Mouse (Mus musculus): ENCODE measurements around the gene Nrp2. TPM values are rescaled to one million over a fixed set of nuclear protein-coding genes. Genes with fewer than 3 reads are reported as not detected.

The Nrp2 gene
- polyA plus RNA-seq, 1 experiment from 2014 or later, result 43.8 TPM

DNA sequence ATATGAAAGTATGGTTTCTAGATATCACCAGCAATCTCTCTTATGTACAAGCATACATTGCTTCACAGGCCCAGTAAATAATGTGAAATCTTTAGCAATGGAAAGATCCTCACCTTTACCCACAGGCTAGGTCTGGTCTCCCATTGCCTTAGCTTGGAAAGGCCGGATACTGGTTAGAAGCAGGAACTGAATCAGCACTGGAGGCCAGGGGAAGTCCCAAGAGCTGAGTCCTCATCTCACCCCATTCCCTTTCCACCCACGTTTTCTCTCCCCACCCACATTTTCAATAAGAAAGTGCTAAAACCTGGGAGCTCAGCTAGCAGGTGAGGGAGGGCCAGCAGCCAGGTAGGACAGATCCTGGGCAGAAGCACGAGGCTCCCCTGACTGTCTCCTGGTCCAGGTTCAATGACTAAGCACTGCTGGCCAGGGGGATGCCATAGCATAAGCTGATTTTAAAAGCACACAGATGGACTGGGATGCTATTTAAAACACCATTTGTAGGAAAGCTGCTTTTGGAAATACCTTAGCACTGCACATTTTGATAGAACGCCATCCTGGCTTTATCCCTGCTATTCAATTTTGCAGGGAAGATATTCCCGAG lies 47.4 kb downstream of the Nrp2 start:
- ATAC-seq (ENCODE audit: low FRiP score), result no peak
- H3K9me3 ChIP-seq (replicated peaks), result no peaks in the 10 kb centered on the region
- H3K9ac ChIP-seq, result no peak overlapping the region
- peaks cover 18% of the 10 kb centered on the region for H3K36me3 ChIP-seq
- WGBS, result 83% methylated on average over 5 of the region's 5 CpGs
- no peak overlapping the region for H3K4me2 ChIP-seq (replicated peaks)
- H3K27me3 ChIP-seq, result peaks cover 13% of the 10 kb centered on the region
- H3K4me1 ChIP-seq, result peaks cover 45% of the 10 kb centered on the region
- H3K27ac ChIP-seq, result no peak overlapping the region
- H3K4me3 ChIP-seq, result no peak overlapping the region

DNA sequence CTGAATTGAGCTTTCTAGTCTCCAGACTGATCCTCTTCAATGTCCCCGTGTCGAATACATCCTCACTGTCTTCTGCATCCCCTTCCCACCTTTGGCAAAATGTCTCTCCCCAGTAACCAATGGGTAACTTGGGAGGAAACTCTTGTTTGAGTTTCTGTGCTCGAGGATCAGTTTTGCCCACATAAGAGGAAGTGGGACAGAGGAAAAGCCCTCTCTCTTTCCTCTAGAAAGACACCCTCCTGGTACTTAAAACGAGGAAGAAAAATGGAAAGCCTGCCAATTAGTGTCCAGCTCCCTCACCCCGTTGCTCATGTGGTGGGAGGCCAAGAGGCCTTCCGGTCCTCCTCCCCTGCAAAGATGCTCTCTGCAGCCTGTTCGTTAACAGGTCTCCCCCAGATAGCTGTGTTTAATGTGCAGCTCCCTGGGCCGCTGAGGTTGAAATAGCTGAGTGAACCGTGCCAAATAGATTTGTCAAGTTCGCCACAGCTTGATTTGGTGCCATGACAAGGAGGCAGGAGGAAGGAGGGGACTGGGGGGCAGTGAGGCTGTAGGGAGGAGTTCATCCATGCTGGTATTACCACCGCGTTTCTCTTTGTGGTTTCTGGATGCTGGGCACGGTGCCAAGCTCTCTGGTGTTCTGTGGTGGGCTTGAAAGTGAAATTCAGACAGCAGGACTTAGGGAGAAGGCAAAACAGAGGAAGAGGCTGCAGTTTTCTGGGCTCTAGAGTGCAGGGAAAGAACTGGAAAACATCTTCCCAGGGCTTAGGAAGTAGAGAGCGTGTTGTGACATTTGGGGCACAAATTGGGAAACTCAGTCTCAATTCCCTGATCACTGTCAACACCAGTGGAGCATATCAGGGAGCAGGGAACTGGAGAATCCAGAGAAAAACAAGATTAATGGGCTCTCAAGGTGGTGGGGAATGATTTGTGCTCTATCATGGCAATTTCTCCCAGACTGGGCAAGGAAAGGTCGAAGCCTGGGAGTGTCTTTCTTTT lies 48.2 kb downstream of the Nrp2 start:
- Histone ChIP-seq H3K4me1 (peaks cover 45% of the 10 kb centered on the region), H3K9ac (no peak overlapping the region), H3K27ac (peak overlapping the region; percentile 60), H3K4me3 (no peak overlapping the region), H3K36me3 (peaks cover 13% of the 10 kb centered on the region), H3K9me3 (replicated peaks) (no peaks in the 10 kb centered on the region), H3K27me3 (peaks cover 13% of the 10 kb centered on the region), H3K4me2 (replicated peaks) (peak overlapping the region; percentile 15; the same call in 1 of the 2 replicates)
- WGBS, result 37% methylated on average over 15 of the region's 15 CpGs
- ATAC-seq (ENCODE audit: low FRiP score), result peak; percentile 67

DNA sequence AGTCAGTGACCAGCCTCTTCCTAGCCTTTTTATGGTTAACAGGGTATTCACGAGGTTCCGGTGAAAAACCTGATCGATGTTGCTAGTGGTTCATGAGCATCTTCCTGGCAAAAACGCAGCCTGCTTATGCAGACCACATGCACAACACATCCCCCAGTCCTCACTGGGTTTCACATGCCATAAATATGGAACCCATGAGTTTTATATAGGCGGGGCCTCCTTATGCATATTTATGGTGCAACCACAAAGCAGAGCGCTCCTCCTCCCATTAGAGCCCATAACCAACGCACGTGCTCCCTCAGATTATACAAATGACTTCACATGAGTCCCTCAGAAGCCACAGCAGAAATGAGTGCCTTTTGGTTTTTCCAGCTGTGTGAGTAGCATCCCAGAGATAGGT lies 49.0 kb downstream of the Nrp2 start:
- Histone ChIP-seq H3K27ac (peak overlapping the region; percentile 60), H3K4me3 (no peak overlapping the region), H3K27me3 (peaks cover 13% of the 10 kb centered on the region), H3K4me1 (peaks cover 45% of the 10 kb centered on the region), H3K9ac (no peak overlapping the region), H3K9me3 (replicated peaks) (no peaks in the 10 kb centered on the region), H3K4me2 (replicated peaks) (no peak overlapping the region), H3K36me3 (peaks cover 8% of the 10 kb centered on the region; the same call in 1 of the 2 replicates)
- 69% methylated on average over 8 of the region's 8 CpGs for WGBS
- ATAC-seq (ENCODE audit: low FRiP score), result peak; percentile 36

DNA sequence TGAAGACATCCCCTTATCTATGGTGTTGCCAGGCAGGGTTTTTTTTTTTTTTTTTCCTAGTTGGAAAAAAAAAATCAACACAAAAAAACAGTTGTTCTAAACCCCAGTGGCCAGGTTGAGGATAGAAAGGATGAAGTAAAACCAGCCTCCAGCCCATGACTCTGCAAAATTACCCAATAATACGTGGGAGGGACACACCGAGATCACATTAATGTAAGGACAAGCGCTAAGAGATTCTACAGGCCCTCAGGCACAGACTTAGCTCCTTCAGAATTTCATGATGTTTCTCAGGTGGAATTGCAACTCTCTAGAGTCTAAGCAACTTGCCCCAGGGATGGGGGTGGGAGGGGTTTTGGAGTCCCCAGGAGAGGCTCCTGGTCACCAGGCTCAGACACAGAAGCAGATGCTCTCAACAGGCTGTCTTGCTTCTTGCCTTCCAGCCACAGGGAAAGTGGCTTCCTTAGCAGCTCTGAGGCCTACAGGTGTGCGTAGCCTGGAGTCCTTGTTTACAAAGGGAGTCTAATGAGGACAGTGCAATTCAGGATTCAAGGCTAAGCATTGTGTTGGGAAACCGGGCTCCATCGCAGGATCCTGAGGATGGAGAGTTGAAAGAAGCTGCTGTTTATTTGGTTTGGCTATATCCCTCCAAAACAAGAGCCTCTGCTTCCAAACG lies 49.7 kb downstream of the Nrp2 start:
- Histone ChIP-seq H3K36me3 (0 out of 2 replicates have a peak, but pooled peaks cover 7% of the 10 kb centered on the region), H3K4me2 (replicated peaks) (no peak overlapping the region), H3K9me3 (replicated peaks) (no peaks in the 10 kb centered on the region), H3K27ac (peak overlapping the region; percentile 60; the same call in 1 of the 2 replicates), H3K4me1 (peaks cover 44% of the 10 kb centered on the region), H3K9ac (no peak overlapping the region), H3K4me3 (no peak overlapping the region), H3K27me3 (peaks cover 13% of the 10 kb centered on the region)
- ATAC-seq (ENCODE audit: low FRiP score), result no peak
- 80% methylated on average over 7 of the region's 7 CpGs for WGBS

DNA sequence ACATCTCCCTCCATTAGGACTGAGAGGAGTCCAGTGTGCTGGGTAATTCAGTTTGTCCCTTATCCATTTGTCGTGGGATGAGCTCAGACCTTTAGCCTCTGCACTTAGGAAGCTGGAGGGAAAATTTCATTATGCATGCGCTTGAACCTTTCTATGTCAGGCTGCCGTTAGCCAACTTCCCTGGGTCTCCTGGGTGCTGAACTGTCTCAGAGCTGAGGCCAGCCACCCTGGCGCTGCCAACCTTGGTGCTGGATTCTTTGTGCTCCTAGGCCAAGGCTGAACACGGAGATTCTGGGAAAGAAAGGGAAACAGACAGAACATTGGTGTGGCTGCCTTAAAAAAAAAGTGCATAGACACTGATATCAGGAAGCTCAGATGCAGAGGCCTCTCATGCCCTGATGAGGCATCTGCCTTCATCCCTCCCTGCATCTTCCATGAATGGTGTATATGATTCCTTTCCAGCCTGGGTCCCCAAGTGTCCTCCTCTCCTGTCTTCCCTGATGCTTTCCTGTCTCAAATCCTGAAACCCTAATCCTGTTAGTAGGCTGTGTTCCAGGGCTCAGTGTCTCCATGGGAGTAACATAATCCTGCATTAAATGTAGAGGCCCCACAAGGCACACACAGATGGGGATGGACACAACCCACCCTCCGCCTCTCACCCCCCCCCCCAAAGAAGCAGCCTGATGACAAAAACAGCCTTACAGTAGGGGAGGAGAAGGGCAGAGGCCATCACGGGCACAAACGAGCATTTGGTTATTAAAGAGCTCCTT lies 51.2 kb downstream of the Nrp2 start:
- Histone ChIP-seq H3K4me3 (no peak overlapping the region), H3K4me1 (peaks cover 43% of the 10 kb centered on the region), H3K9ac (no peak overlapping the region), H3K36me3 (peaks cover 6% of the 10 kb centered on the region; the same call in 1 of the 2 replicates), H3K27ac (no peak overlapping the region), H3K9me3 (replicated peaks) (no peaks in the 10 kb centered on the region), H3K4me2 (replicated peaks) (no peak overlapping the region), H3K27me3 (peaks cover 8% of the 10 kb centered on the region)
- ATAC-seq (ENCODE audit: low FRiP score), result no peak
- 55% methylated on average over 8 of the region's 8 CpGs for WGBS

DNA sequence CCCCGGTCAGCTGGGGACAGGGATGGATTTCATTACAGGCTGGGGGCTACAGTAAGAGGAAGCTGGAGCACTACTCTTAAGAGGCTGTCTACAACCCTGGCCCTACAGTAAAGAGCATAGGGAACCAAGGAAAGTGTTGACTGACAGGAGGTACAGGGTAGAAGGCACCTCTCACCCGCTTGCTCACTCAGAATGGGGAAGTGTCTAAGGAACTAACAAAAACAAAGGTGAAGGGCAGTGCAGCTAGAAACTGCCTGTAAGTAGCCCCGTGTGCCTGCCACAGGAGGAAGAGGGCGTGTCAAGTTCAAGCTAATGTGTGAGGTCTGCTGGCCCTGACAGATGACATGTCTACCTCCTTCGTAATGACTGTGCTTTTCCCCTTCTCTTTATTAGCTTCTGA lies 57.0 kb downstream of the Nrp2 start:
- 66% methylated on average over 5 of the region's 5 CpGs for WGBS

DNA sequence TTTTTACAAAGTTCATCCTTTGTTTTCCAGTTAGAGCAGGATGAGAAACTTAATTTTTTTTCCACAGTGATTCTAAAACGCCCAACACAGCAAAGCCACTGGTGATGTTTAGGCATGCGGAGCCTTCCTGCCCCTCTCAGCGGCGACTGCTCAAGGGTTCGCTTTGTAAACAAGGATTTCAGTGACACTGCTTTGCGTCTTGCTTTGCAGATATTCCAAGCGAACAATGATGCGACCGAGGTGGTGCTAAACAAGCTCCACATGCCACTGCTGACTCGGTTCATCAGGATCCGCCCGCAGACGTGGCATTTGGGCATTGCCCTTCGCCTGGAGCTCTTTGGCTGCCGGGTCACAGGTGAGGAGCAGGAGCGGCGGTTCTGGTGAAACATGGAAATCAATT lies 57.5 kb downstream of the Nrp2 start:
- Histone ChIP-seq H3K4me1 (0 out of 2 replicates have a peak, but pooled peaks cover 9% of the 10 kb centered on the region), H3K36me3 (peaks cover 29% of the 10 kb centered on the region), H3K27me3 (0 out of 2 replicates have a peak, but pooled peaks cover 5% of the 10 kb centered on the region), H3K4me2 (replicated peaks) (no peak overlapping the region), H3K4me3 (no peak overlapping the region), H3K27ac (no peak overlapping the region), H3K9me3 (replicated peaks) (no peaks in the 10 kb centered on the region), H3K9ac (no peak overlapping the region)
- no peak for ATAC-seq (ENCODE audit: low FRiP score)
- WGBS, result 81% methylated on average over 17 of the region's 17 CpGs

More for the DNA sequence above, 57.0 kb downstream of the Nrp2 start:
- no peaks in the 10 kb centered on the region for H3K9me3 ChIP-seq (replicated peaks)
- H3K27ac ChIP-seq, result no peak overlapping the region
- no peak overlapping the region for H3K4me3 ChIP-seq
- H3K27me3 ChIP-seq, result 0 out of 2 replicates have a peak, but pooled peaks cover 5% of the 10 kb centered on the region
- peaks cover 29% of the 10 kb centered on the region for H3K36me3 ChIP-seq
- 0 out of 2 replicates have a peak, but pooled peaks cover 6% of the 10 kb centered on the region for H3K4me1 ChIP-seq
- H3K9ac ChIP-seq, result no peak overlapping the region
- ATAC-seq (ENCODE audit: low FRiP score), result no peak
- H3K4me2 ChIP-seq (replicated peaks), result no peak overlapping the region

DNA sequence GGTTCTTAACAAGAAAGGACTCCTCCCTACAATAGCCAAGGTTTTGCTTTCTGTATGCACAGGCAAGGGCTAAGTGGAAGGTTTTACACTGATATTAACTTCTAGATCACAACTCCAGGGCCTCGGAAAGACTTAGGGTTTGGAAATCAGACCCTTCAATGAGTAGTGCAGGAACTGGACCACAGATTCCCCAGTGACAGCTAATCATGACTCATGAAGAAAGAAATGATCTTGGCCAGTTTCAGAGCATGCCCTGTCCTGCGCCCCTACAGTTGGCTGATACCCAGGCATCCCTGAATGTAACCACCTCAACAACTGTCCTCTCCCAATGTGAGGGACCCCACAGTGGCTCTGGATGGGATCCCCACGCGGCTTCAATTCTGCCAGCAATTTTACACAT lies 60.7 kb downstream of the Nrp2 start:
- peaks cover 27% of the 10 kb centered on the region for H3K36me3 ChIP-seq
- no peak overlapping the region for H3K9ac ChIP-seq
- ATAC-seq (ENCODE audit: low FRiP score), result no peak
- no peaks in the 10 kb centered on the region for H3K9me3 ChIP-seq (replicated peaks)
- no peak overlapping the region for H3K4me3 ChIP-seq
- H3K4me1 ChIP-seq, result 0 out of 2 replicates have a peak, but pooled peaks cover 14% of the 10 kb centered on the region
- 92% methylated on average over 4 of the region's 4 CpGs for WGBS
- H3K4me2 ChIP-seq (replicated peaks), result no peak overlapping the region
- no peak overlapping the region for H3K27ac ChIP-seq
- H3K27me3 ChIP-seq, result 0 out of 2 replicates have a peak, but pooled peaks cover 5% of the 10 kb centered on the region

DNA sequence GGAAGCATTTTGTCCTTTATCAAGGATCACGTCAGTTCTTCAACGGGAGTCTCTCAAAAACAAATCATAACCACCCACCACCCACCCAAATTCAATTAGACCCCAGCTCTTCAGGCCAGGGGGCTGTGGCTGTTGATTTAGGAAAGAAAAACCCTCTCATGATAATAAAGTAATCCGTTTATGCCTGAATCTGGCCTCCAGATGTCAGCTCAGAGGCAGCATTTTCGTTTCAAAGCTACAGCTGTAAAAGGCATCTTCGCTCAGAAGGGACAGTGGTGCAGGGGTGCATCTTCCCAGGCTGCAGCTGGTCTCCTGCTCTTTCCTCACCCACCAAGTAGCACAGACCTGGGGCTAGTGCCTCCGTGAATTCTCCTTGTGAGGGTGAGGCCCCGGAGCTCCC lies 62.1 kb downstream of the Nrp2 start:
- no peak overlapping the region for H3K9ac ChIP-seq
- ATAC-seq (ENCODE audit: low FRiP score), result no peak
- peaks cover 23% of the 10 kb centered on the region for H3K36me3 ChIP-seq
- H3K27me3 ChIP-seq, result 0 out of 2 replicates have a peak, but pooled peaks cover 3% of the 10 kb centered on the region
- no peak overlapping the region for H3K27ac ChIP-seq
- WGBS, result 61% methylated on average over 7 of the region's 7 CpGs
- no peak overlapping the region for H3K4me3 ChIP-seq
- no peaks in the 10 kb centered on the region for H3K9me3 ChIP-seq (replicated peaks)
- 0 out of 2 replicates have a peak, but pooled peaks cover 10% of the 10 kb centered on the region for H3K4me1 ChIP-seq
- no peak overlapping the region for H3K4me2 ChIP-seq (replicated peaks)

DNA sequence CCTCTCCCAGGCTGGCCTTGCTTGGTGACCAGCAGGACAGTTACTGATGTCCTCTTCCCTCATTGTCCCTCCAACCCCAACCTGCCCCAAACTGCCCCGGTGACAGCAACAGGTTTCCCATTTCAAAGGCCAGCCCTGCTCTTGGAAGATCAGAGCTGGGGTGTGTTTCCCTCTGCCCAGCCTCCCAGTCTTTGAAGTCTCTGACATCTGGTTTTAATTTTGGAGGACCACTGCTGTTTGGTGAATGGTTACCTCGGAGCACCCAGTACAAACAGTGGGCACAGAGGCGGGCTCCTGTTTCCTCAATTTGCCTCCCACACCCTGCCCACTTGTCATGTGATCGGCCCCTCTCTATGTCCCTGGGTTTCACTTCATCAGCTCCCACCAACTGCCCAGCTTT lies 63.7 kb downstream of the Nrp2 start:
- H3K27ac ChIP-seq, result no peak overlapping the region
- H3K9me3 ChIP-seq (replicated peaks), result no peaks in the 10 kb centered on the region
- 0 out of 2 replicates have a peak, but pooled peaks cover 3% of the 10 kb centered on the region for H3K27me3 ChIP-seq
- WGBS, result 33% methylated on average over 4 of the region's 4 CpGs
- H3K4me2 ChIP-seq (replicated peaks), result no peak overlapping the region
- H3K4me3 ChIP-seq, result no peak overlapping the region
- H3K9ac ChIP-seq, result no peak overlapping the region
- 0 out of 2 replicates have a peak, but pooled peaks cover 8% of the 10 kb centered on the region for H3K4me1 ChIP-seq
- ATAC-seq (ENCODE audit: low FRiP score), result no peak
- H3K36me3 ChIP-seq, result peaks cover 17% of the 10 kb centered on the region

DNA sequence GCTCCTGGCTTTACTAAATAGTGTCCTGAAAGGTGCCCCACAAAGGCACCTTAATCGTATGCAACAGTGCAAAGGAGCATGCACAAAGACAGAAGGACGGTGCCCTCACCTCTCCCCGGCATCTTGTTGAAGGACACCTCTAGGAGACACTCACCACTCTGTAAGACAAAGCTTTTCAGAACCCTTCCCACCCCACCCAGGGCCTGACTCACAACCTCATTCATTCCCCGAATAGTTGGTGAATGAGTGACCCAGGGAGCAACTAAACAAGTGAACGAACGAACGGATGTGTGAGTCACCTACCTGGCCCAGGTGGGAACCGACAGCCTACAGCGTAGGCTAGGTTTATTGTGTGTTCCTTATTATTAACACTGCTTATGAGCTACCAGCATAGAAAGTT lies 64.5 kb downstream of the Nrp2 start:
- no peaks in the 10 kb centered on the region for H3K9me3 ChIP-seq (replicated peaks)
- ATAC-seq (ENCODE audit: low FRiP score), result no peak
- H3K27me3 ChIP-seq, result 0 out of 2 replicates have a peak, but pooled peaks cover 3% of the 10 kb centered on the region
- no peak overlapping the region for H3K27ac ChIP-seq
- no peak overlapping the region for H3K9ac ChIP-seq
- WGBS, result 83% methylated on average over 9 of the region's 9 CpGs
- H3K4me1 ChIP-seq, result 0 out of 2 replicates have a peak, but pooled peaks cover 8% of the 10 kb centered on the region
- no peak overlapping the region for H3K4me2 ChIP-seq (replicated peaks)
- H3K36me3 ChIP-seq, result peaks cover 18% of the 10 kb centered on the region
- no peak overlapping the region for H3K4me3 ChIP-seq
